Mouse (Mus musculus) gastrocnemius, adult 2 months (tissue): Measurements from ENCODE around the gene Med12l. TPM values are rescaled to one million over a fixed set of nuclear protein-coding genes. Genes with fewer than 3 reads are reported as not detected.
"Not testable (repeated sequence)": the region's sequence is repeated elsewhere in the genome, so short reads cannot be mapped to it uniquely, and the experiment has no call there.

Experiments
- DNase-seq: peaks from one replicate; pipeline ENCODE4 v3.0.0; 2022
- H3K27ac ChIP-seq: fragments of 200-600 bp; 2 replicates; pipeline ENCODE4 v1.8.1; 2022; ENCODE audit warnings: mild to moderate bottlenecking
- H3K4me3 ChIP-seq: fragments of 200-600 bp; 2 replicates; pipeline ENCODE4 v1.8.1; 2022; ENCODE audit warnings: mild to moderate bottlenecking, moderate library complexity
- CTCF ChIP-seq: fragments of 200-600 bp; IDR thresholded peaks from 2 replicates; pipeline ENCODE4 v1.8.1; 2022; ENCODE audit warnings: antibody characterized with exemption, mild to moderate bottlenecking, moderate library complexity
- intact Hi-C: fragments of 180-260 bp; cut with DNase I; formaldehyde crosslinking; loops from one replicate; pipeline ENCODE4 v1.15.1; 2025
- total RNA-seq, 2 experiments: library from RNA; stranded (reverse); gene quantifications; 2 replicates each; pipeline ENCODE4 v1.2.3; 2021

Med12l gene
- total RNA-seq, 2 experiments from 2014 or later = 0.54 to 0.92 TPM

GRCm38 (mm10) chr3:59030986-59031385, 25.4 kb downstream of the Med12l start:
- Histone ChIP-seq H3K27ac (no peak overlapping the region), H3K4me3 (no peak overlapping the region)
- intact Hi-C loops = no loop called here
- TF ChIP-seq CTCF = no peak
- no peak for DNase-seq

DNA sequence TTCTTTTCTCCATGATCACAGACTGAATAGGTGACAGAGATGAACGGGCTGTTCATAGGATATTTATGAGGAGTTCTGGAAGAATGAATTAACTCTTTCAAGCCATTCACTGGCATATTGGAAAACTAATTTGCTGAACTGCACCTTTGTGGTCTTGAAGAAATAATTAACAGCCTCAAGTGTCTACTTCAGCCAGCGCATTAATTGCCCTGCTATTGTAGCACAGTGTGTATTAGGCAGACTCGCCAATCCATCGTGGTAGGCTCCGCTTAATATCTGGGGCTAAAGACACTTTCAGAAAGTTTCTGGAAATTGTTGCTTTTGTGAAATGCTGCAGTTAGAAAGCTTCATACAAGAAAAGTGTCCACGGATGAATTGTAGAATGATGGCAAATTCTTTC, 35.9 kb downstream of the Med12l start:
- DNase-seq = no peak
- intact Hi-C loops = no loop called here
- no peak overlapping the region for H3K4me3 ChIP-seq
- H3K27ac ChIP-seq = no peak overlapping the region
- TF ChIP-seq CTCF = no peak

DNA sequence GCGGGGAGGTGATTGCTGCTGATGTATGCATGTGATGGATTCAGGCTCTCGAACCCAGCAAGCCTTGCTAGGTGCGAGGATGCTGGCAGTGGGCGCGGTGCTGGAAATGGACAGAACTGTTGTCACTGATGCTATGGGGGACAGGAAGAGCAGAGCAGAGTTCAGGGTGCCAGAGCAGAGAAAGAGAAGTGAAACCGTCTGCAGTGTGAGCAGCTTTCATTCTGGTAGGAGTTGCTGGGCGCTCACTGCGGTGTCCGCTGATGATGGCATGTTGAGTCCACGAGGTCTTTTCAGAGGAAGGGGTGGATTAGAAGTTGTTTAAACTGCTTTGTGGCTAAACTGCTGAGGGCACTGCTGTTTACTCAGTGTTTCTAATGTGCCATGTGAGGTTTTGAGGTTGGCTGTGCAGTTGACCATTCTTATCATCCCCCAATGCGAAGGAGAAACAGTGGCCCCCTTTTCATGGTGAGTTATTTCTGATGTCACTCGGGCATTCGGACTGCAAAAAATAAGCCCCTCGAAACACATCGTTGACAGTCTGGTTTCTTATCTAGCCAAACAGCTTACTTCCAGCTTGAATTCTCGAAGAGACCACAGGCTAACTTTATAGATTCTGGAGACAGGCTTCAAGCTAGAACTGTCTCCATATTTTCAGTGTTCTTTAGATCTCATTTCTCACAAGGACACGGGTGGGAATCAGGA, 49.4 kb downstream of the Med12l start:
- Histone ChIP-seq H3K27ac (no peak overlapping the region), H3K4me3 (no peak overlapping the region)
- TF ChIP-seq CTCF = no peak
- intact Hi-C loops = no loop called here
- no peak for DNase-seq

DNA sequence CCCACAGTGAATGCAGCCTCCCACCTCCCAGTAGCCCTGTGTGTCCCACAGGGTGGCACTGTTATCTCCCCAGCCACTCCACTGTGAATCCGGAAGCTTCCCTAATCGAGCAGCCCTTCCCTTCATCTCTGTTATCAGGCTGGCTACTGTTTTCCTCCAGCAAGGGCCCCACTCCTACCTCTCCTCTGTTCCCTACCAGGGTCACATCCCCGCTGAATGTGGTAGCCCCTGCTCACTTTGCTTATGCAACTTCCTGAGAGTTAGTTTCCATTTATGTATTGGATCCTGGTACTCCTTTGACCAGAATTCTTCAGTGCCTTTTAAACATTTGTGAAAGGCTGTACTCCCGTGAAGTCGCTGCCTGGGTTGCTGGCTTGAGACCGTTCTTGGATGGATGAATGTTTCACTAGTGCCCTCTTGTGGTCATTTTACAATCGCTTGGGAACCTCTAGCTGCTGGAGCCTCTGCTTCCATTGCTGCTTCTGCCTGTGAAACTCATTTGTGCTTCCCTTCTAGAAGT, 53.5 kb downstream of the Med12l start:
- peak; percentile 81 for TF ChIP-seq CTCF

DNA sequence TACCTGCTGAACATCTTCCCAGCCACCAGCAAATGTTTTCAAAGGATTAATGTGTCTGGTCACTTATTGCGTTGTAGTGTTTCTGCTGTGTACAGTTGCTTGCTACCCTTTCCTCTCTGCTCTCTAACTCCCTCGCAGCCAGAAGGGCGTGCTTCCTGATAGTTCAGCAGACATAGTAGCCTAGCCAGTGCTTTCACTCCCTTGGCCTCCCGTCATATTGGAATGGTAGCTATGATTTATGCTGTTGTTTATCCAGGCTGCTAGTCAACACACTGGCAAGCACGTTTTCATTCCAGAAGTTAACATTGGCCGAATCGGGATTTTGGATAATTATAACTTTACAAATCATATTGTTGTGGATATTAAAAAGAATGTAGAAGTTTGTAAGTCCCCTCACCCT, 54.5 kb downstream of the Med12l start:
- Histone ChIP-seq H3K4me3 (no peak overlapping the region), H3K27ac (no peak overlapping the region)
- no peak for TF ChIP-seq CTCF
- intact Hi-C loops = no loop called here
- no peak for DNase-seq

More for the DNA sequence above, 53.5 kb downstream of the Med12l start:
- peak; percentile 47 for DNase-seq
- H3K4me3 ChIP-seq = peak overlapping the region; percentile 24; the same call in 1 of the 2 replicates
- intact Hi-C loops = loop anchor here (1.0 kb wide), 1 partner anchor 76 kb away; no protein-coding TSS in a partner anchor
- no peak overlapping the region for H3K27ac ChIP-seq

GRCm38 (mm10) chr3:59062141-59062540, 56.5 kb downstream of the Med12l start:
- H3K27ac ChIP-seq = no peak overlapping the region
- no peak for TF ChIP-seq CTCF
- no peak for DNase-seq
- intact Hi-C loops = no loop called here
- H3K4me3 ChIP-seq = no peak overlapping the region

DNA sequence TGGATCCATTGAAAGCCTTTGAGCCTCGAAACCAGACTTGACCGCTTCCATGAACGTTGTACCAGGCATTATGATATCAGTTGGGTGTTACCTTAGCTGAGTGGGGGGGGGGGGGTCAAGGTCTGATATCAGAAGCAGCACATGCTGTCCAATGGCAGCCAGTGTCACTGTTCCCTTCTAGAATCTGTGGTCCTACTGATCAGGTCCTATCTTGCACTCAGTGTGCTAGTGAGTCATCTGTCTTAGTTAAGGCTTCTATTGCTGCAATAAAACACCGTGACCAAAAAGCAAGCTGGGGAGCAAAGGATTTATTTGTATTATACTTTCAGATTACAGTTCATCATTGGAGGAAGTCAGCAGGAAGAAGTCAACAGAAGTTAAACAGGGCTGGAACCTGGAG, 57.8 kb downstream of the Med12l start:
- no peak overlapping the region for H3K4me3 ChIP-seq
- no peak overlapping the region for H3K27ac ChIP-seq
- DNase-seq = no peak
- intact Hi-C loops = no loop called here
- TF ChIP-seq CTCF = no peak

- Histone ChIP-seq H3K27ac (no peak overlapping the region), H3K4me3 (no peak overlapping the region)
- intact Hi-C loops = no loop called here
- DNase-seq = no peak
- TF ChIP-seq CTCF = no peak
Measured at GRCm38 (mm10) chr3:59065937-59066336, 60.3 kb downstream of the Med12l start.

- Histone ChIP-seq H3K4me3 (no peak overlapping the region), H3K27ac (no peak overlapping the region)
- intact Hi-C loops = no loop called here
- no peak for TF ChIP-seq CTCF
- DNase-seq = no peak
Measured at GRCm38 (mm10) chr3:59066558-59067294, 61.1 kb downstream of the Med12l start.

DNA sequence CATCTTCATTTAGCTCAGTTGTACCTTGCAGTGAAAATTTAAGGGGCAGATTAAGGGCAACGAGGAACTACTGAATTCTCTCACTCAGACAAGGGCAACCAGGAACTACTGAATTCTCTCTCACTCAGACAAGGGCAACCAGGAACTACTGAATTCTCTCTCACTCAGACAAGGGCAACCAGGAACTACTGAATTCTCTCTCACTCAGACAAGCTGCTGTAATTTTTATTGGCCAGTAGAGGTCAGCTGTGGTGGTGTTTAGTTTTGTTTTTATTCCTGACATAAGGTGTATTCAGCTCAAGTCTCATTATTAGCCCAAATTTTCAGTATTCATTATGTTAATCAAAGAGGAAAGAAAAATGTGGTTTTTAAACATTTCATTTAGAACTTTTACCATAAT, 63.4 kb downstream of the Med12l start:
- DNase-seq, intact Hi-C loops, H3K27ac ChIP-seq, H3K4me3 ChIP-seq: not testable (repeated sequence)

DNA sequence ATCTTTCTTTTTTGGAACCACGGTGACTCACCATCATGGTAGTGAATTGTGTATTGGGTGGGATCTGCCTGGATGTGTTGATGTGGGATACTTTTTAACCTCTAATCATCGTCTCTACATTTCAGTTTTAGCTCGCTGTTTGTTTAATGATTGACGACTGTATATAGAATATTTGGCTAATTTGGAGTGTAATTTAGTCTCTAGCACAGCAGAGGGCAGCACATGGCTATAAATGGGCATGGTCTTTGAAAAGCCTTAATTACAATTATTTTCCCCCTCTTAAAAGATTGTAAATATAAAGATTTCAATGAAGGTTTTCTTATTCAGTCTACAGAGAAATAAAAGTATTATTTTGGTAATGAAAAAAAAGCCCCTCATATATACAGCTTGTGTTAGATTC, 71.7 kb downstream of the Med12l start:
- Histone ChIP-seq H3K27ac (no peak overlapping the region), H3K4me3 (no peak overlapping the region)
- DNase-seq = no peak
- TF ChIP-seq CTCF = peak; percentile 59
- intact Hi-C loops = no loop called here

- DNase-seq = no peak
- Histone ChIP-seq H3K4me3 (no peak overlapping the region), H3K27ac (no peak overlapping the region)
- intact Hi-C loops = loop anchor here (2.0 kb wide), 1 partner anchor 130 kb away; no protein-coding TSS in a partner anchor
- no peak for TF ChIP-seq CTCF
Measured at GRCm38 (mm10) chr3:59078585-59078984, 73.0 kb downstream of the Med12l start.

DNA sequence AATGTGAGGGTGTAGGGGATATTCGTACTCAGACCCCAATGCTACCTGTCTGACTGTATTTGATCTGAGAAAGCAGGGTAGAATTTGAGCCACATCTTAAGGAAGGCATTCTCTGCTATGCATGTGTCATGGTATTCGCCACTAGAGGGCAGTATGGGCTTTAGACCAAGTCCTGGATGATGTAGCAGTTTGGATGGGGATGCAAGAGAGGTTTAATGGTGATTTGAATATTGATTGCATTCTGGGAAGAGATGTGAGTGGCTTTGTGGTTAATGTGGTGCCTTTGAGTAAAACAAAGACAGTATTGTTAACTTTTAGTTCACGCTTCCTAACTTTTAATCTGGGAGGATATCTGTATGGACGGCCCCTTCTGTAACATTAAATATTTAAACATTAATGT, 73.7 kb downstream of the Med12l start:
- Histone ChIP-seq H3K4me3 (no peak overlapping the region), H3K27ac (no peak overlapping the region)
- TF ChIP-seq CTCF = peak; percentile 74
- intact Hi-C loops = loop anchor here (2.0 kb wide), 1 partner anchor 129 kb away; no protein-coding TSS in a partner anchor
- DNase-seq = no peak
